Mouse (Mus musculus): ENCODE results near the gene Itpr1.

The Itpr1 gene

DNA sequence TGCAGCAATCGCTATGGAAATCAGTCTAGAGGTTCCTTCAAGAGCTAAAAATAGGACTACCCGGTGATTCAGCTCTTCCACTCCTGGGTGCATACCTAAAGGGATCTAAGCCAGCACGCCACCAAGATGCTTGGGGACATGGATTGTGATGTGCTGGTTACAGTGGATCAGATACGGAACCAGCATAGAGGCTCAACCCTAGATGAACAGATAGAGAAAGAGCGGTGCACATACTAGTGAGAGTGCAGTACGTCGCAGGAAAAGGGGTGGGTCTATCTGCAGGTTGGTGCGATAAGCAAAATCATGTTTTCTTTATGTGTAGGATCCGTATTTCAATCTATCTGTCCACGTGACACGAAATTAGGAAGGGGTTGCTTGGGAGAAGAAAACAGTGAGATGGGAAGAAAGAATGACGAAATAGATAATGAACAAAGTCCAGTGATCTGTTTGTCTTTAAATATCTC lies 113.1 kb downstream of the Itpr1 start:
- DNase-seq, result no peak

DNA sequence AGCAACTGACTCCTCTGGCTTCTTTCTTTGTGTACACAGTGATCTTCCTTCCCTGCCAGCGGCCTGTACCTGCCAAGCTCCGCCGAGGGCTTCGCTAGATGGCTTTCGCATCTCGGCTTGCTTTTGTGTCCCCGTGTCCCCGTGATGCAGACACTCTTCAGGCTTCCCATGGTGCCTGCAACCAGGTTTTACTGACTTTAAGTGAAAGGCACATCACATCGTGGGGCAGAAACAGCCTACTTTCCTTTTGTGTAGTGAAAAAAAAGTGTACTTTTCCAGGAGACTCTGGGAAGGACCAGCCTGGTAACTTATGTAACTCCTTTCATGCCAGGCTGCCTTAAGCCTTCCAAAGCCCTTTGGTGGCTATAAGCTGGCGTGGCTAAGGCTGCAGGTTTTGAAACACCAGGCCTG lies 113.9 kb downstream of the Itpr1 start:
- no peak for DNase-seq

DNA sequence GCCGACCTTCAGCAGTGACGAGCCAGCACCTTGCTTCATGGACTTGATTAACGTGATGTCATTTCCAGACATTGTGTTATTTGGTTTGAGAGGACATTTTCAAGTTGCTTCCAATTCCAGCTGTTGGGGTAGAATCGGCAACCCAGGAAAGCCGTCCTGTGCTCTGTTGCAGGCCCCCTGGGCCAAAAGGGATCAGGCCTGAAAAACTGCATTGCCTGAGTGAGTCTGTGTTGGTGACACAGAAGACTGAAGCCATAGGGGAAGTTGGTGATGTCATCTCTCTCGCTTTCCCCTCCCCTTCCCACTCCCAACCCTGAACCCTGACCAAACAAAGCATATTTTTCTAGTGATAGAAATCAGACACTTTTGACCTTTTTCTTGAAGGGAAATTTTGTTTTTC lies 114.7 kb downstream of the Itpr1 start:
- no peak for DNase-seq

DNA sequence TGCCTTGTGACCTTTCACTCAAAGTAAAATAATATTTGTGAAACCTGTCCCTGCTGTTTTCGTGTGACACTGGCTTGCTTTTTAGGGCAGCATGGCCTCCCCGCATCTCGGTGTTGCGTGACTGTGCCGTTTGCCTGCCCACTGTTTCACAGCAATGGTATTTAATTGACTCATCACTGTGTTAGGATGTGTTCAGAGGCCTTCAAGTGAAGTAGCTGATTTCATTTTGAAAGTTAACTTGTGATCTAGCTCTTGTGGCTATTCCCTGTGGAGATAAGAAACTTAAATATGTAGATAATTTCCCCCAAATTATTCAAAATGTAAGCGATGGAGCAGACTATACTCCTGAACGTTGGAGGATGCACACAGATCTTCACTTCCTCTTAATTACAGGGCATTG lies 115.4 kb downstream of the Itpr1 start:
- no peak for DNase-seq

DNA sequence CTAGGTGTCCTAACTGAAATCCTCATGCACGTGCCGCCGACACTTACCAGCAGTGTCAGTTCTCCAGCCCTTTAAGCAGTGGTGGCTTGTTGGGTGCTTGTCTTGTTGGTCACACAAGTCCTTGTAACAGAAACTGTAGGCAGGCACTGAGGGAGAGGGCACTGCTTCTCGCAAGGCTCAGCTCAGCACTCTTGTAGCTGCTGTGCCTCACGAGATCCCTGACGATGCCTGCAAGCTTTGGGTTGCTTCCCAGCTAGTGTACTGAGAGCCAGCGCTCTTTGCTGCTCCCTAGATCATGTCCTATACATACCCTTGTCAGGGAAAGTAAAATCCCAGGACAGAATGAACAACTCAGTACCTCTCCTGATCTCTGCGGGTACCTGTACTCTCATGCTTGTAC lies 117.6 kb downstream of the Itpr1 start:
- DNase-seq, result no peak

GRCm38 (mm10) chr6:108331268-108331667 lies 118.4 kb downstream of the Itpr1 start:
- no peak for DNase-seq

DNA sequence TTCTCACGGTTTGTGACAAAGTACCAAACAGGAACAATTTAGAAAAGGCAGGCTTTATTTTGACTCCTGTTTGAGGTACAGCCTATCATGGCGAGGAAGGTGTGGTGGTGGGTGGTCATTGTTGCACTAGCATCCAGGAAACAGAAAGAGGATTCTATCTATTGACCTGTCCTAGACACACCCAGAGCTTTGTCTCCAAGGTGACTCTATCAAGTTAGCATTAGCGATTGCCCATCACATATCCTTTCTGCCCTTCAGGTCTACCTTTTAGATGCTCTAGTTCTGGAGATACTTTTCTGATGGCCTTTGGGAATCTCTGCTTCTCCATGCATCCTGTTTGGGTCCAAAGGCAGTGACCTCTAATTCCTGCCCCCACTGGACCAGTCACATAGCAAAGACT lies 121.2 kb downstream of the Itpr1 start:
- no peak for DNase-seq

DNA sequence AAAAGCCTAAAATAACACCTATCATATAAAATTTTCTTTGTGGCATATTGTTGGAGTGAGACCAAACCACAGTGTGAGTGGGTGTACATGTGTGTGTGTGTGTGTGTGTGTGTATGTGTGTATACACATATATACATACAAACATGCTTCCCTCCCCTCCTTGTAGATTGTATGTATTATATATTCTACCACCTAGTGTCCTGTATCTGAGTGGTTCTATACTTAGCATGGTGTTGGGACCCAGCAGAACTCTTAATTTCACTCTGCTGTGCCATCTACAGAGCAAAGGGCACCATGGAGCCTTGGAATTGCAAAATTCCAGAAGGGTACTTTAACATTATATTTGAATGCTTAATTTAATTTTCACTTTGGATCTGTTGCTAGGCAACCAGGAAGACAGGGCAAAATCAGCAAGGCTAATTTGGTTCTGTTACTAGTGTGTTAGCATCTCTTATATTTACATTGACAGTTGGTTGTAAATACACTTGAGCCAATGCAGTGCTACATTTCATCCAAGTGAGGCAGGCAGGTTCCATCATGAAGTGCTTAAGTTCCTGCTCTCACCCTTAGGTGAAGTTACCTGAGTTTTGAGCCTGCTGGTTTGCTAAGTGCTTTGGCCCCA lies 122.4 kb downstream of the Itpr1 start:
- DNase-seq, result no peak

- DNase-seq, result no peak
Measured at GRCm38 (mm10) chr6:108336506-108336905, 123.6 kb downstream of the Itpr1 start.

DNA sequence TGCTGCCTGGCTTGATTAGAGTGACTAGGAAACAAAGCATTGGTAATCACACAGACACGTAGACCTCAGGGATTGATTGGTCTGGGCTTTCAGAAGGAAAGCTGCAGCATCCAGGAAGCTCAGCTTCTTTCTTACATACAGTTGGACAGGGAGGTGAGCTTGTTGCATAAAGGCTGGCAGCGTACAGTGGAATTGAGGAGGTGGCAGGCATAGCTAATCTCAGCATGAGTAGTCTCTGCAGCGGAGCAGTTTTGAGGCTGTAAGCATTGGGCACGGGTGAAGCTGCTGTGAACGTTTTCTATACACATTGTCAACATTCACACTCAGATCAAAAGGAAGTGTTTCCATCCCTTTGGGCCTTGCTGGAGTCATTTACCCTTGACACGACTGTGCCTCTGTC lies 124.4 kb downstream of the Itpr1 start:
- peak; percentile 11 for DNase-seq

- no peak for DNase-seq
Measured at GRCm38 (mm10) chr6:108338362-108338761, 125.5 kb downstream of the Itpr1 start.

GRCm38 (mm10) chr6:108342989-108343388 lies 130.1 kb downstream of the Itpr1 start:
- DNase-seq, result no peak

GRCm38 (mm10) chr6:108343781-108344310 lies 130.9 kb downstream of the Itpr1 start:
- no peak for DNase-seq

GRCm38 (mm10) chr6:108350801-108351200 lies 137.9 kb downstream of the Itpr1 start:
- DNase-seq, result no peak

GRCm38 (mm10) chr6:108351998-108352397 lies 139.1 kb downstream of the Itpr1 start:
- DNase-seq, result no peak

DNA sequence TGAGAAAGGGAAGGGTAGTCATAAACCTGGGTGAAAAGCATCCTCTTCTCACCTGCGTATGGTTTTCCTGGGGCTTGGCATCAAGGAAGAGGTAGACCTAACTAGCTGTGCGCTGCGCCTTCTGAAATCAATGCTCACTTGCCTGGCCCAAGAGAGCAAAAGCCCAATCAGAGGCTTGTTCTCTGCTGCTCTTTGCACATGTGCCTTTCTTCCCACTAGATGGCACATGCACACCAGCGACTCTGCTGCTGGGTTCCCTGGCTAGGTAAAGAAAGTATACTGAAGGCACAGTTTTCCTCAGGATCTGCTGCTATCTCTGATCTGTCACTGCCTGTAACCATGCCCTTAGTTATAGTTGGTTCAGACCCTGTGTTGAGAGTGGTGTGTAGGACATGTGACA lies 154.5 kb downstream of the Itpr1 start:
- no peak for DNase-seq

- DNase-seq, result no peak
Measured at GRCm38 (mm10) chr6:108369031-108369430, 156.1 kb downstream of the Itpr1 start.

DNA sequence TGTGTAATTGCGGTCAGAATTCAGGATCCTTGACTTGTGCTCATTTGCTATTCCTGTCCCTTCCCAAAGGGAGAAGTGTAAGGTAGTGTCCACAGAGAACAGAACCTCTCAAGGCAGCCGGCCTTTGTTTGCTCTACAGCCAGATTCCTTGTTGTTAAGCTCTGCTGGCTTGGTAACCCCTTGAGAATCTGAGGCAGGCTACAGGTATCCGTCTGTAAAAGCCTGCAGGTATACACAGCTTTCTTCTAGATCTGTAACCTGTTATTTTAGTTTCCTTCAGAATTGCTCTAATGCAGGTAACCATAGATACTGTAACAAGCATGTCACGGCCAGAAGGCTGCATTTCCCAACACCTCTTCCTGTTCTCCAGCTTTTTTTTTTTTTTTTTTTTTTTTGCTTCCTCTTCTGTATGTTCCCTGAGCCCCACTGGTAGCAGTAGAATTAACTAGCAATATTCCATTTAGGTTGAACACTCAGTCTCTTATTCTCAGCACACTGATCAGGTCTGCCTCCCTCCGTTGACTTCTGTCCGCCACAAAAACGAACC lies 158.5 kb downstream of the Itpr1 start:
- DNase-seq, result no peak

- DNase-seq, result no peak
Measured at GRCm38 (mm10) chr6:108374019-108374418, 161.1 kb downstream of the Itpr1 start.

- DNase-seq, result no peak
Measured at GRCm38 (mm10) chr6:108379041-108379440, 166.1 kb downstream of the Itpr1 start.

- DNase-seq, result no peak
Measured at GRCm38 (mm10) chr6:108380209-108380608, 167.3 kb downstream of the Itpr1 start.

DNA sequence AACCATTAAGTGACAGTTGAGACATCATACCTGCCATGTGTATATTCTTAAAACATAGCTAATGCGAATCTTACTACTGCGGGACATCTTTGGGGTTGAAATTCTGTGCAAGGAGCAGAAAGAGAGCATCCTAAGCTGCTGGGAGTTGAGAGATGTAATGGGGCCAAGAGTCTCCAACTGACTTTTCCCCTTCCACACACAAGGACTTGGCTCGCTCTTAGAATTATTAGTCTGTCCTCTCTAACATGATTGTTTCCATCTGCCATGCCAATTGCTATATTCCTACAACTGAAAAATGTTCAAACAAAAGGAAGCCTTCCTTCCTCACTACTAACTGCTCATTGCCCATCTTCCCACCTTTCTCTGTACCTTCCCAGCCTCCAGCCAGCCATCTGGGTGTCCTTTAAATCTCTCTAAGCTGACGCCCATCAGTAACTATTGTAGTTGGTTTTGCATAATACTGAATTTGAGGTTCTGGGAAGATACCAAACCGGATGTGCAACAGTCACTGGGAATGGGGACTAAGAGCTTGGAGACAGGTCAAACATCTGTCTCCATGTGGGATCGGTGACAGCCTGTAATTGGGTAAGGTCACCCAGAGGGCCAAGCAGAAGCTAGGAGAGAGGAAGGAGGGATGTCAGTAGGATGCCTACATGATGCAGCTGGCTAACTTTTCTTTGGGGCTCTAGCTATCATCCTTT lies 177.9 kb downstream of the Itpr1 start:
- no peak for DNase-seq

DNA sequence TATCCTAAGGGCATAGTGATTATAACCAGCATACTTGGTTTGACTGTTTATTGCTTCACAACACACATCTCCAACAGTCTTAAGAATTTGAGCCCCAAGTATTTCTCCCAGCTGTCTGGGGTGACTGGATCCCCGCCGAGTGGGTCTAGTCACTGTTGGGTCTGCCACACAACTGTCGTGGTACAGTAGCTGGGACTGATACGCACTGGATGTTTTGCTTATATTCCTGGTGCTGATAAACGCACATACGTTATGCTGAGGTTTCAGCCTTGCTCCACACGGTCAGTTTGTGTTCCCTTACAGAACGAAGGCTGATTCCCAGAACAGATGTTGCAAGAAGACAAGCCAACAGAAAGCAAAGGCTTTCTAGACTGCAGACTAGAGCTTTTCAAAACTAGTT lies 180.2 kb downstream of the Itpr1 start:
- no peak for DNase-seq

DNA sequence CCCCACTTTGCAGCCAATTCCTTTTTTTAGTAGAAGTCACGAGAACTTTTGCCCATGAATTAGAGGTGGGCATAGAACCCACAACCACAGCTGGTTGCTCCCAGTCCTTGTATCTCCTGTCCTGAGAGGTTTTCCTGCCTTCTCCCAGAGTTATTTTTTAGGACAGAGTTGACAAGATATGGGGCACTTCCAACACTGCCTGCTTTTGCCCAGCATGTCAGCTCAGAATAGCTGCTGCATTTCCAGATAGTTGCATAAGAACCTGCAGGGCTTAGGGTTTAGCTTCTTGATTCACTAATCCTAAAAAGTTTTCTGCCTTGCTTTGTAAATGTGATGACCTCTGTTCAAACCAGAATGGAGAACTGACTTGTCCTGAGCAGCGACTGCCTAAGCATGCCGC lies 185.1 kb downstream of the Itpr1 start:
- DNase-seq, result no peak
